Mouse (Mus musculus) forebrain, postnatal 0 days (tissue): ENCODE measurements at regions not wholly inside any gene's neighbourhood (a gene's known extent, or its start where the extent isn't known, plus 50 kb on each side); places are given as distances from the start of the nearest gene placed in this dataset.

Experiments used
- ATAC-seq: fragments of 200-750 bp; cut with Nextera tagmentation; 2 replicates; pipeline ENCODE4 v1.8.0; 2017; ENCODE audit warnings: mild to moderate bottlenecking, moderate library complexity
- DNase-seq: peaks from one replicate; pipeline ENCODE4 v3.0.0-alpha.2; 2015
- H3K27ac ChIP-seq: fragments of 300-500 bp; sonication (generic); 2 replicates; pipeline ENCODE4 v1.5.1; 2014; ENCODE audit warnings: low read depth, mild to moderate bottlenecking, antibody characterized with exemption, low read length, moderate library complexity, mixed read lengths
- H3K27me3 ChIP-seq: fragments of 300-500 bp; sonication (generic); 2 replicates; pipeline ENCODE4 v1.6.1; 2014; ENCODE audit warnings: mild to moderate bottlenecking, low read length, mixed read lengths; ENCODE audit not compliant: insufficient read depth
- H3K36me3 ChIP-seq: fragments of 300-500 bp; sonication (generic); 2 replicates; pipeline ENCODE4 v1.6.1; 2014; ENCODE audit warnings: mild to moderate bottlenecking, moderate library complexity; ENCODE audit not compliant: insufficient read depth
- H3K4me1 ChIP-seq: fragments of 300-500 bp; sonication (generic); 2 replicates; pipeline ENCODE4 v1.6.1; 2014; ENCODE audit warnings: antibody characterized with exemption; ENCODE audit not compliant: insufficient read depth
- H3K4me2 ChIP-seq: fragments of 300-500 bp; sonication (generic); 2 replicates; pipeline ENCODE4 v1.6.1; 2014; ENCODE audit warnings: low read depth, mild to moderate bottlenecking, moderate library complexity
- H3K4me3 ChIP-seq: fragments of 300-500 bp; sonication (generic); 2 replicates; pipeline ENCODE4 v1.5.1; 2014; ENCODE audit warnings: low read depth, low read length, mixed read lengths
- H3K9ac ChIP-seq: fragments of 300-500 bp; sonication (generic); 2 replicates; pipeline ENCODE4 v1.6.1; 2014; ENCODE audit warnings: mild to moderate bottlenecking
- H3K9me3 ChIP-seq: fragments of 300-500 bp; sonication (generic); 2 replicates; pipeline ENCODE4 v1.6.1; 2016; ENCODE audit warnings: low read length
- CTCF ChIP-seq: sonication (generic); IDR thresholded peaks from 2 replicates; pipeline ENCODE4 v1.5.1; 2016; ENCODE audit warnings: antibody characterized with exemption, control low read depth, low read depth
- WGBS: fragments of 180-500 bp; shearing (Covaris S2); extraction: QIAGEN DNeasy Blood & Tissue Kit; methylation state at CpG from one replicate; pipeline ENCODE4 v1.1.7; 2014; 5-methylcytosine and 5-hydroxymethylcytosine counted together

GRCm38 (mm10) chr16:30173953-30174874 lies 93.1 kb downstream of the Cpn2 start:
- no peaks in the 10 kb centered on the region for H3K9me3 ChIP-seq
- no peak for TF ChIP-seq CTCF
- H3K4me3 ChIP-seq: no peak overlapping the region
- ATAC-seq (peak; percentile 42; the same call in 1 of the 2 replicates), DNase-seq (no peak)
- H3K4me1 ChIP-seq: peaks cover 5% of the 10 kb centered on the region; the same call in 1 of the 2 replicates
- no peak overlapping the region for H3K4me2 ChIP-seq
- H3K36me3 ChIP-seq: no peaks in the 10 kb centered on the region
- H3K27me3 ChIP-seq: peaks cover 5% of the 10 kb centered on the region; the same call in 1 of the 2 replicates
- H3K9ac ChIP-seq: no peak overlapping the region
- WGBS: 57% methylated on average over 8 of the region's 8 CpGs
- H3K27ac ChIP-seq: no peak overlapping the region

- DNase-seq (no peak), ATAC-seq (no peak)
- WGBS: 85% methylated on average over 5 of the region's 5 CpGs
These were observed 91.0 kb downstream of the Cpn2 start for GRCm38 (mm10) chr16:30176306-30176705.

GRCm38 (mm10) chr16:30177769-30178168 lies 89.5 kb downstream of the Cpn2 start:
- Histone ChIP-seq H3K4me1 (no peaks in the 10 kb centered on the region), H3K4me2 (no peak overlapping the region), H3K9me3 (no peaks in the 10 kb centered on the region), H3K27ac (no peak overlapping the region), H3K9ac (no peak overlapping the region), H3K4me3 (no peak overlapping the region), H3K27me3 (no peaks in the 10 kb centered on the region), H3K36me3 (no peaks in the 10 kb centered on the region)
- ATAC-seq (no peak), DNase-seq (no peak)
- TF ChIP-seq CTCF: no peak
- 97% methylated on average over 7 of the region's 7 CpGs for WGBS

More at GRCm38 (mm10) chr16:30176306-30176705, 91.0 kb downstream of the Cpn2 start:
- Histone ChIP-seq H3K9me3 (no peaks in the 10 kb centered on the region), H3K27me3 (no peaks in the 10 kb centered on the region), H3K4me1 (peaks cover 5% of the 10 kb centered on the region; the same call in 1 of the 2 replicates), H3K36me3 (no peaks in the 10 kb centered on the region), H3K9ac (no peak overlapping the region), H3K27ac (no peak overlapping the region), H3K4me2 (no peak overlapping the region), H3K4me3 (no peak overlapping the region)
- TF ChIP-seq CTCF: no peak

GRCm38 (mm10) chr16:30178596-30178995 lies 88.7 kb downstream of the Cpn2 start:
- ATAC-seq (no peak), DNase-seq (no peak)
- WGBS: 36% methylated on average over 6 of the region's 6 CpGs
- H3K4me1 ChIP-seq: no peaks in the 10 kb centered on the region
- H3K4me2 ChIP-seq: no peak overlapping the region
- H3K9me3 ChIP-seq: no peaks in the 10 kb centered on the region
- no peak overlapping the region for H3K27ac ChIP-seq
- H3K27me3 ChIP-seq: no peaks in the 10 kb centered on the region
- H3K4me3 ChIP-seq: no peak overlapping the region
- TF ChIP-seq CTCF: no peak
- no peaks in the 10 kb centered on the region for H3K36me3 ChIP-seq
- H3K9ac ChIP-seq: no peak overlapping the region

- no peaks in the 10 kb centered on the region for H3K4me1 ChIP-seq
- H3K27ac ChIP-seq: no peak overlapping the region
- DNase-seq (no peak), ATAC-seq (no peak)
- no peak overlapping the region for H3K4me2 ChIP-seq
- TF ChIP-seq CTCF: no peak
- no peak overlapping the region for H3K4me3 ChIP-seq
- WGBS: 90% methylated on average over 5 of the region's 5 CpGs
- H3K9ac ChIP-seq: no peak overlapping the region
- no peaks in the 10 kb centered on the region for H3K27me3 ChIP-seq
- no peaks in the 10 kb centered on the region for H3K36me3 ChIP-seq
- H3K9me3 ChIP-seq: no peaks in the 10 kb centered on the region
These were observed 87.8 kb downstream of the Cpn2 start for GRCm38 (mm10) chr16:30179504-30179976.

GRCm38 (mm10) chr16:30181116-30181515 lies 86.2 kb downstream of the Cpn2 start:
- Histone ChIP-seq H3K4me1 (no peaks in the 10 kb centered on the region), H3K27me3 (no peaks in the 10 kb centered on the region), H3K9me3 (no peaks in the 10 kb centered on the region), H3K4me2 (no peak overlapping the region), H3K27ac (no peak overlapping the region), H3K36me3 (no peaks in the 10 kb centered on the region), H3K4me3 (no peak overlapping the region), H3K9ac (no peak overlapping the region)
- TF ChIP-seq CTCF: no peak
- no peak for DNase-seq
- 67% methylated on average over 8 of the region's 8 CpGs for WGBS
- no peak for ATAC-seq
